Mouse (Mus musculus) neural tube, embryonic 14.5 days (tissue): ENCODE data around the gene Prr23a2. TPM values are rescaled to one million over a fixed set of nuclear protein-coding genes. Genes with fewer than 3 reads are reported as not detected.

Source experiments
- ATAC-seq: fragments of 200-750 bp; cut with Nextera tagmentation; 2 replicates; pipeline ENCODE4 v1.8.0; 2017; ENCODE audit warnings: low read depth, mild to moderate bottlenecking, moderate TSS enrichment, moderate library complexity
- H3K27ac ChIP-seq: fragments of 300-500 bp; sonication (generic); 2 replicates; pipeline ENCODE4 v1.5.1; 2014; ENCODE audit warnings: low read depth, mild to moderate bottlenecking, control low read depth, low read length, moderate library complexity, mixed read lengths
- H3K27me3 ChIP-seq: fragments of 300-500 bp; sonication (generic); 2 replicates; pipeline ENCODE4 v1.6.1; 2014; ENCODE audit warnings: low read length; ENCODE audit not compliant: control insufficient read depth, insufficient read depth
- H3K36me3 ChIP-seq: fragments of 300-500 bp; sonication (generic); 2 replicates; pipeline ENCODE4 v1.6.1; 2014; ENCODE audit warnings: low read length, mixed read lengths; ENCODE audit not compliant: control insufficient read depth, insufficient read depth
- H3K4me1 ChIP-seq: fragments of 300-500 bp; sonication (generic); 2 replicates; pipeline ENCODE4 v1.6.1; 2014; ENCODE audit warnings: low read length; ENCODE audit not compliant: control insufficient read depth, insufficient read depth
- H3K4me2 ChIP-seq: fragments of 300-500 bp; sonication (generic); 2 replicates; pipeline ENCODE4 v1.6.1; 2014; ENCODE audit warnings: mild to moderate bottlenecking, low read depth, low read length, control low read depth
- H3K4me3 ChIP-seq: fragments of 300-500 bp; sonication (generic); 2 replicates; pipeline ENCODE4 v1.5.1; 2014; ENCODE audit warnings: low read depth, low read length, control low read depth, mixed read lengths
- H3K9ac ChIP-seq: fragments of 300-500 bp; sonication (generic); replicated peaks from 2 replicates; pipeline ENCODE4 v1.6.1; 2014; ENCODE audit warnings: low read depth, mild to moderate bottlenecking, control low read depth, low read length, mixed read lengths
- H3K9me3 ChIP-seq: fragments of 300-500 bp; sonication (generic); 2 replicates; pipeline ENCODE4 v1.6.1; 2016; ENCODE audit warnings: low read length; ENCODE audit not compliant: control insufficient read depth
- WGBS: fragments of 180-500 bp; shearing (Covaris S2); extraction: QIAGEN DNeasy Blood & Tissue Kit; methylation state at CpG from one replicate; pipeline ENCODE4 v1.1.7; 2014; 5-methylcytosine and 5-hydroxymethylcytosine counted together
- polyA plus RNA-seq: library from polyadenylated mRNA; unstranded; fragments of >200 nt; fragmentation: Nextera tagmentation; extraction: Ambion mirVana; gene quantifications from 2 replicates; pipeline ENCODE4 v1.2.1, GENCODE M21; 2014

Prr23a2 gene
- polyA plus RNA-seq, 1 experiment from 2014 or later: not detected

DNA sequence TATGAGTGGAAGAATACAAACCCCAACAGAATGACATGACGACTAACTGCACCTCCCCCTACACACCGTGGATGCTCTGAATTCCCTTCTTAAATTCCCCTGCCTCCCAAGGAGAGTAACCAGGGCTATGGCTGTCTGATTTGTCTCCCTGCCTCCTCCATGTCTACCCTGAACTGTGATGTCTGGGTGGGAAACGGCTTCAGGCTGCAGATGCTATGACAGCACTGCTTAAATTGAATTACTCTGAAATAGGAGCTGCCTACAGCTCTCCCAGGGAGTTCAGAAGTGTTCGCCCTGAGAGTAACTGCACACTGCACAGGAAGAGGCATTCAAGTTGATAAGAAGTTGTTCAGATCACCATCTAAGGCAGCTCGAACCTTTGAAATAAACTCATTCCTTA, 26.8 kb upstream of the Prr23a2 start:
- ATAC-seq: no peak
- 81% methylated on average over 5 of the region's 5 CpGs for WGBS
- Histone ChIP-seq H3K4me3 (no peak overlapping the region), H3K4me2 (no peak overlapping the region), H3K9me3 (no peaks in the 10 kb centered on the region), H3K27me3 (no peaks in the 10 kb centered on the region), H3K27ac (no peak overlapping the region), H3K4me1 (no peaks in the 10 kb centered on the region), H3K9ac (no peak overlapping the region), H3K36me3 (no peaks in the 10 kb centered on the region)

DNA sequence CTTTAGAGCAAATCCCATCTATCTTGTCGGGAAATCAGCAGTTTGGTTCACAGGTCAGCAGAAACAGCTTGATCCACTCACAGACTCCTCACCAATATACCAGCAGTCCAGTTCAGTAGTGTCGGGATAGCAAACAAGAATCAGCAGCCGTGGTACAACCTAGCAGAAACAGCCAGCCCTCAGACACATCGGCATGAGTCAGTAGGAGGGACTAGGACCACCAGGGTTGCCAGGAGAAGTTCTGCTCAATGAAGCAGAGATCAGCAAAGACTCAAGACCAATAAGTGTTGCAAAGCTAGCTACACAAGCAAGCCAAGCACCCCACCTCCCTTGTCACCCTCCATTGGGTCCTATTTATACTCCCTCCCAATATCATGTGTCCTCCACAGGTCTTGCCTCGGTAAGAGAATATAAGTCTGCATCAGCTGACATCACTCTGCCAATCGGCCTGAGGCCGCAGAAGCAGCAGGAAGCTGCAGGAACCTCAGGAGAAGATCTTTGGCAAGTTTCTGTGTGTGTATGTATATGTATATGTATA, 18.7 kb upstream of the Prr23a2 start:
- 86% methylated on average over 7 of the region's 7 CpGs for WGBS

DNA sequence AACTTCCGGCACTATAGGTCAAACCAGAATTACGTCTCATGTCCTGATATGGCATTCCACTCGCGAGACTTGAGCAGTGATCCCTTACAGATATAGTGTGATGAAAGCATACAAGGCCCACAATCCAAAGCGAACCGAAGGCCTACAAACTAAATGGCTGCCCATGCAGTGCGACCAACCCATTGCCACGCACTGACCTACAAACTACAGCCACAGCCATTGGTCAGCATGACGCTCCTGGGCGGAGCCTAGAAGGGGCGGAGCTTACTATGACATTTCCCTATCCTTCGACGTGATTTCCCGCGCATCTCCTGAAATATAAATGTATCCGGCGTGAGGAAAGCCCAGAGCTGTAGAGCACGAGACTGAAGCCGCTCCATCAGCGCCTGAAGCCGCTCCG, 14.2 kb upstream of the Prr23a2 start, which contains the start of gene Prr23a1:
Gene Prr23a1 (plus strand): TSS at position 387 of the 400 bp plus-strand sequence.
- Histone ChIP-seq H3K4me1 (no peaks in the 10 kb centered on the region), H3K27ac (no peak within 1 kb of the TSS), H3K9me3 (no peaks in the 10 kb centered on the region), H3K27me3 (no peaks in the 10 kb centered on the region), H3K4me3 (no peak within 1 kb of the TSS), H3K4me2 (no peak within 1 kb of the TSS), H3K9ac (no peak within 1 kb of the TSS), H3K36me3 (no peaks in the 10 kb centered on the region)
- no peak for ATAC-seq
- WGBS: 62% methylated on average over 22 of the region's 22 CpGs

More for the DNA sequence above, 18.7 kb upstream of the Prr23a2 start:
- no peak overlapping the region for H3K27ac ChIP-seq
- H3K9ac ChIP-seq: no peak overlapping the region
- no peak for ATAC-seq
- no peak overlapping the region for H3K4me2 ChIP-seq
- H3K36me3 ChIP-seq: no peaks in the 10 kb centered on the region
- H3K4me1 ChIP-seq: no peaks in the 10 kb centered on the region
- no peaks in the 10 kb centered on the region for H3K27me3 ChIP-seq
- no peak overlapping the region for H3K4me3 ChIP-seq
- H3K9me3 ChIP-seq: no peaks in the 10 kb centered on the region

DNA sequence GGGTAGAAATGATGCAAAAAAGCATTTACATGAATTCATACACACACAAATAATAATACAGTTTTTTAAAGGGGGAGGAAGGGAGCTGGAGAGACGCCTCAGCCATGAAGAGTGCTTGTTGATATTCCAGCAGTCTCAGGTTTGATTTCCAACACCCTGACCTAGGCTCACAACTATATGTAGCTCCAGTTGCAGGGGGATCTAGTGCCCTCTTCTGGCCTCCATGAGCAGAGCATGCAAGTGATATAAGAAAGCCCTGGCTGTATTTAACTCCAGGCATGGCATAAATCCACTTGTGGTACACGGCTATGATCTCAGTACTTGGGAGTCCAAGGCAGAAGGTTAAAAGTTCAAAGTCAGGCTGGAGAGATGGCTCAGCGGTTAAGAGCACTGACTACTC, 7.2 kb downstream of the Prr23a2 start:
- H3K27ac ChIP-seq: no peak overlapping the region

GRCm38 (mm10) chr9:98864571-98864970, 8.3 kb downstream of the Prr23a2 start, which contains the start of gene Prr23a3:
TSS of gene Prr23a3 (plus strand) at chr9:98864767.
- Histone ChIP-seq H3K4me3 (no peak within 1 kb of the TSS), H3K9ac (no peak within 1 kb of the TSS), H3K36me3 (no peaks in the 10 kb centered on the region), H3K4me1 (no peaks in the 10 kb centered on the region), H3K27ac (no peak within 1 kb of the TSS), H3K4me2 (no peak within 1 kb of the TSS), H3K27me3 (no peaks in the 10 kb centered on the region), H3K9me3 (no peaks in the 10 kb centered on the region)
- 56% methylated on average over 22 of the region's 22 CpGs for WGBS
- no peak for ATAC-seq

More for the DNA sequence above, 7.2 kb downstream of the Prr23a2 start:
- ATAC-seq: no peak
- no peaks in the 10 kb centered on the region for H3K36me3 ChIP-seq
- H3K9ac ChIP-seq: no peak overlapping the region
- H3K9me3 ChIP-seq: no peaks in the 10 kb centered on the region
- WGBS: 74% methylated on average over 3 of the region's 3 CpGs
- no peaks in the 10 kb centered on the region for H3K27me3 ChIP-seq
- H3K4me2 ChIP-seq: no peak overlapping the region
- no peaks in the 10 kb centered on the region for H3K4me1 ChIP-seq
- H3K4me3 ChIP-seq: no peak overlapping the region

- no peak overlapping the region for H3K27ac ChIP-seq
- H3K27me3 ChIP-seq: no peaks in the 10 kb centered on the region
- 0 out of 2 replicates have a peak, but pooled peaks cover 3% of the 10 kb centered on the region for H3K9me3 ChIP-seq
- ATAC-seq: no peak
- H3K4me2 ChIP-seq: no peak overlapping the region
- H3K4me1 ChIP-seq: no peaks in the 10 kb centered on the region
- H3K4me3 ChIP-seq: no peak overlapping the region
- H3K36me3 ChIP-seq: no peaks in the 10 kb centered on the region
- H3K9ac ChIP-seq: no peak overlapping the region
- WGBS: 70% methylated on average over 1 of the region's 1 CpGs
Measured at GRCm38 (mm10) chr9:98901486-98901885, 45.2 kb downstream of the Prr23a2 start.

- WGBS: 96% methylated on average over 2 of the region's 2 CpGs
- no peak for ATAC-seq
- Histone ChIP-seq H3K4me2 (no peak within 1 kb of the TSS), H3K27me3 (no peaks in the 10 kb centered on the region), H3K9ac (no peak within 1 kb of the TSS), H3K27ac (no peak within 1 kb of the TSS), H3K4me1 (no peaks in the 10 kb centered on the region), H3K4me3 (no peak within 1 kb of the TSS), H3K36me3 (no peaks in the 10 kb centered on the region), H3K9me3 (no peaks in the 10 kb centered on the region)
Measured at GRCm38 (mm10) chr9:98902819-98903218, 46.5 kb downstream of the Prr23a2 start, which contains the start of gene 7420426K07Rik. TSS of gene 7420426K07Rik (plus strand) at chr9:98903119.

Other genes with a start within 250 kb of the Prr23a2 start
- gene Prr23a1, start 14.0 kb upstream of the Prr23a2 start, polyA plus RNA-seq: not detected in 2 replicates
- 0.14 TPM in 1 of 2 replicates, not detected in the other for gene Prr23a3, start 8.3 kb downstream of the Prr23a2 start, polyA plus RNA-seq
- not detected in 2 replicates for gene 7420426K07Rik, start 46.6 kb downstream of the Prr23a2 start, polyA plus RNA-seq
- 0.32 and 0.72 TPM in 2 replicates for gene Foxl2, start 98.8 kb downstream of the Prr23a2 start, polyA plus RNA-seq
- gene Faim, start 129.9 kb downstream of the Prr23a2 start, polyA plus RNA-seq: 119 and 124 TPM in 2 replicates
- gene Gm1123, start 179.2 kb downstream of the Prr23a2 start, polyA plus RNA-seq: not detected in 2 replicates